Mouse (Mus musculus): ENCODE measurements at regions not wholly inside any gene's neighbourhood (a gene's known extent, or its start where the extent isn't known, plus 50 kb on each side); places are given as distances from the start of the nearest gene placed in this dataset.

DNA sequence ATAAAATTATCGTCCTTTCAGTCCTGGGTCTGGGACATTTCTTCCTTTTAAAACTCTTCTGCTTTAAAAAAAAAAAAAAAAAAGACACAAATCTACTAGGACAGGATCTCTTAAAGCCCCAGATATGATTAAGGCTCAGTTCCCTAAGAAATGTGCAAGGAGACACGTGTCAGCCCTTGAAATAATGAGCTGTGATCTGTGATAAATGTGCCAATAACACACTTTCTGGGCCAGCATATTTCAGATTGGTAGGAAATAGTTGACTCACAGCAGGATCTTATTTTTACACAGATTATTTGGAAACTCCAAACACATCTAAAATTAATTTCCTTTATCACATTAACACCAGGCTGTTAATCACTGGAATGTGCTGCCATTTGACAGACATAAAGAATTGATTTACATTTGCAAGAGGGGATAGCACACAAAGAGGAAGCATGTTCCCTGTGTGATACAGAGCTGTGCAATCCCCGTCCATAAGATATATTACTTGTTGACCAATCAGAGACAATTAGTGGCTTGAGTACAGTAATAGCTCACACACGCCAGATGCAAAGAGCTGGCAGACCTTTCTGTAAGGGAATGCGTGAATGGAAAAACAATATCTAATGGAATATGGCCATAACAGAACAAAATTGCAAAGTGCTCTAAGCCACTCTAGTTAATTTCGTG lies 263.7 kb downstream of the Pax3 start:
- peak; percentile 13 for DNase-seq

- DNase-seq, result peak; percentile 12
Measured at GRCm38 (mm10) chr1:77932226-77932625, 264.7 kb downstream of the Pax3 start.

DNA sequence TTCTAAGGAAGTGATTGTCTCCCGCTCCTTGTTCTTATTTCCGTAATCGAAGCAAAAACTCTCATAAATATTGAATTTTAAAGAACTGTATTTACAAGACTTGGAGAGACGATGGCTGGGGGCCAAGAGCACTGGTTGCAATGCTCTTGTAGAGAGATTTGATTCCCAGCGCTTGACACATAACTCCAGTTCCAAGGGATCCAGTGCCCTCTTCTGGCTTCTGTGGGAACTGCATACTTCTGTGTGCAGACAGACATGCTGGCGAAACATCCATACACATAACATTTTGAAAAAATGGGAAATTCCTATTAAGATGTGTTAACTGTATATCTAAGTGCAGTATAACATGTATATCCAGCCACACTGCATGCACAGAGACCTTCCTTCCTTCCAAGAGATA lies 266.3 kb downstream of the Pax3 start:
- DNase-seq, result no peak

GRCm38 (mm10) chr1:77929552-77929951 lies 267.4 kb downstream of the Pax3 start:
- DNase-seq, result peak; percentile 56

DNA sequence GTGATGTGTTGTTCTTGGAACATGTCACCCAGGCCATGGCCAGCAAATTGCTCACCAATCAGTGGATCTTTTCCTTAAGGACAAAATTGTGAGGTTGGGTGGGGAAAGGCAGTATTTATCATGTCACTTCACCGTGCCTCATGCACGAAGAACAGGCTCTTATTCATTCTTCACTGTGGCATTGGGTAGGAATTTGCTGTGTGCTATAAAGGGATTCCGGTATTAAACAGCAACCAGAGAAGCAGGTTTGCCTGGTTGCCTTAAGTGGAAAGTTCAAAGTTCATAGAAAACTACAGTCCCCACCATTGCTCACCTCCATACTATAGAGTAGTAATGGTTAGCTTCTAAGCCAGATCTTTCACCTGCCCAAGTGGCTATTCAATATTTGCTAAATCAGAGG lies 270.8 kb downstream of the Pax3 start:
- DNase-seq, result peak; percentile 54

DNA sequence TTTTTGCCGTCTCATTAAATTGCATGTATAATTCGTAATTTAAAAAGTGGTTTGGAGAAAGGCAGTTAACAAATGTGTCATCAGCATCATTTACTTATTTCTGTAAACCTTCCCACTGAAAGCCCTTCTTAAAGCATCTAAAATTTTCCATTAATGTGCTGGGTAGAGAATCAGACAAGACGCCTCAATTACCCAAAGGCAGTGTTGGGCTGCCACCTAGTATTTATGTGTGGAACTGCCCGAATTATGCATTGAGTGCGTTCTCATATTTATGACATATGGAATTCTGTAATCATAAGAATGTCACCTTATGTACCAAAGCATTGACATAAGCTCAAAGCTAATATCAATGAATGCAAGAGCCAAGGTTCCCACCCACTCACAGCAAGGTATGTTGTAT lies 300.7 kb downstream of the Pax3 start:
- no peak for DNase-seq

DNA sequence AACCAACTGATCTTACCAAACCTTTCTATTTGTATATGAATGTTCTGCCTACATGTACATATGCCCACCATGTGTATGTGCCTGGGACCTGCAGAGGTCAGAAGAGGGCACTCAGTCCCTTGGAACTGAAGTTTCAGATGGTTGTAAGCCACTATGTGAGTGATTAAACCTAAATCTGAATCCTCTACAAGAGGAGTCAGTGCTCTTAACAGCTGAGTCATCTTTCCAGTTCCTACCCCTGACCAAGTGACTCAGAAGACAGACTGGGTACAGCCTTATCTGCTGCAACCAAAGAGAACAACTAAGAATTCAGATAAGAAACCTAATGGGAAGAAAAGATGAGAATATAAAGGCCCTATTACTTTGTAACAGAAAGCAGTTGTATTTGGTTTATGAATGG lies 317.9 kb downstream of the Pax3 start:
- DNase-seq, result no peak

DNA sequence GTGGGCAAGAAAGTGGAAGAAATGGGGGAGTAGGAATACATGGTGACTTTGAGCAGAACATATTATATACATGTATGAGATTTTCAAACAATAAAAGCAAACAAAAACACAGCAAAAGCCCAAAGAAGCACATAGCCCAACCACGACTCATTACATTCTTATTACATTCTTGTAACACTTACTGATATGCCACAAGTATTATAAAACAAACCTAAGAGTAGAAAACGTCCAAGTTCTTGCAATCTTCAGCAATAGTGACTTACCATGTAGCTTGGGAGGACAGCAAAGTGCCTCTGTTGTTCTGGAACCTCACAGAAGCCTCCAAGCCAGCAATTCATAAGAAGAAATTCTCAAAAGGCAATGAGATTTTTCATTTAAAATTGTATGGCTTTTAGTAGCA lies 326.8 kb downstream of the Pax3 start:
- no peak for DNase-seq

DNA sequence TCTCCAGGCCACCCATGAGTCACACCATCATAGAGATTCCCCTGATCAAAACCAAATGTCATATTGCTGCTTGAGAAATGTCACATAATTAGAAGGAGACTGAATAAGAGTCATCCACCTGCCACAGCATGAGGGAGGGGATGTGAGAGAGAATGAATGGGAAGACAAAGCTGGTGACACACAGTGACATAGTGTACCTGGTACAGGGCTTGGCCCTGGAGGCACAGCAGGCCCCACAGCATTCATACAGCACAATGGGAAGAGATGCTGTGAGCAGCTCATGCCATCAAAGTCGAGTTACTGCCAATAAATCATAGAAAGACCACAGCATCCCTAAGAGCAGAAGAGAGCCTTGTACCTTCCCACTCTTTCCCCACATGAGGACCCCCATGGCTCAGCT lies 327.8 kb downstream of the Pax3 start:
- DNase-seq, result peak; percentile 21

DNA sequence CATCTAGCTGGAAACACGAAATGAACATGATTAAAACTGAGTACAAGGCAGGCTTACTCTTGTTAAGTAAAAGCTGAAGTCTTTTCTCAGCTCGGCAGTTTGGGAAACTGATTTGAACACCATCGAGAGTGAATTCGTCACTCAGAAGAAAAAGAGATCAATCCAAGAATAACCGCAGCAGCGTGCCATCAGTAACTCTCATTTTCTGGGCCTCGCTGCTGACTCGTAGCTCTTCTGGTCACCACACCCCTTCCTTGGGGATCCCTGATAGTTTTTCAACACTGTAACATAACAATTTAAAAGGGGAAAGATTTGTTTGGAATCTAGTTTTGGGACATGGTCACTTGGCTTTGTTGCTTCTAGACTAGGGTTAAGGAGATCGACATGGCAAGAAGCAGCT lies 337.0 kb downstream of the Pax3 start:
- no peak for DNase-seq

- no peak for DNase-seq
Measured at GRCm38 (mm10) chr1:77854366-77854765, 339.5 kb upstream of the Epha4 start.

DNA sequence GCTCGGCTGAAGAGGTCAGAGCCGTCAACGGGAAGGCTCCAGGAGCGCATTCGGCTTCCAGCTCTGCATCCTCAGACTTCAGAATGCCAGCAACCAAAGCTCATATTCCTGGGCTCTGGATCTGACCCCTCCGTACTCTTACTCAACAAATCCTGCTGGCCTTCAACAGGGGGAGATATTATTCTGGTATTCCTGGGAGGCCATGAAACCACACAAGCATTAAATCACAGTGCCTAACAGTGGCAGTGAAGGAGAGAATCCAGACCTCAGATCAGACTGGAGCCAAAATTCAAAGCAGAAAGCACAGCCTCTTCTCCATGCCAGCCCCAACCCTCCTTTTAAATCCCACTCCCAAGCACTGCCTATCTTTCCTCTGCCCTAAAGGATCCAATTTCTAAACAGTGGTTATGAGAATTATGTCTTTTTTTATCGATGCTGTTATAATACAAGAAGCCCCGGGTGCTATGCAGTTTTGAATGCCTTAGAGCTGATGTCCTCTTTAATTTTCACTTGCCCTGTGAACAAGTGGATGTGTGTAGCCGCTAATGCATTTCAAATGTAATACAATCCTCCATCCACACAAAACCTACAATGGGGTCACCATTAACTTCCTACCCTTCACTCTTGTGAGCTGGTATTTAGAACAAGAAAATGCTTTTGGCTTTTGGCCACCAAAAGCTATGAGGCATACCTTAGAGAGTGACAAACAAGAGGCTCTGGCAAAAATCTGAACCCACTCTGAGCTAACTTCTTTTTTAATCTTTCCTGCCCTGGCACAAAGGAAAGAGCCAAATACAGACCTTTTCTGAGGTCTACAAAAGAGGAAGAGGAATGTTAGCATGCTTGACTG lies 333.1 kb upstream of the Epha4 start:
- no peak for DNase-seq

DNA sequence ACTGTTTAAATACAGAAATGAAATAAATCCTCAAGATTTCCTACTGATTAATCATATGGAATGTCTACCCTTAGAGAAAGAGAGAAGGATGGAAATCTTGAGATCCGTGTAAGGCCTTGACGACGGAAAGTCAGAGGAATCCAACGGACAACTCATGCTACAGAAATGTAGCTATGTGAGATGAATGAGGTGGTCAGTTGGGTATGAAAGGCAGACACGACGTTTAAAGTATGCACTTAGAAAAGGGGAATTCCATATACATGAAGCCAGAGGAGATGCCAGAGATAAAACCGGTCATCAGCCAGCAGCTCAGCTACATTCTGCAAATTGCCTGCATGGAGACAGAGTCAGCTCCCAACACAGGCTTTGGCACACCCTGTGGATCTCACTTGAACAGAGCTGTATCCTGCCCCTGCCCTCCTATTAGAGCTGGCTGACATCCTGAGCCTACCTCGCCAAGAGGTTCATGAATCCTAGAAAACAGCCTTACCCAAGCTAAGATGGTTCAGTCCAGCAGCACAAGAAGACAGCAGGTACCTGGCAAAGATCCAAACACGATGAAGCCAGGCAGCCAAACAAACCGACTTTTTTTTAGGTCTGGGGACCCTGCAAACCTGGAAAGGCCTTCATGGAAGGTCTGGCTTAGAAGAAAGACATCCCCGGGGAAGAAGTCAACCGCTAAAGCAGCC lies 331.3 kb upstream of the Epha4 start:
- DNase-seq, result no peak

GRCm38 (mm10) chr1:77840672-77841071 lies 325.8 kb upstream of the Epha4 start:
- DNase-seq, result no peak

DNA sequence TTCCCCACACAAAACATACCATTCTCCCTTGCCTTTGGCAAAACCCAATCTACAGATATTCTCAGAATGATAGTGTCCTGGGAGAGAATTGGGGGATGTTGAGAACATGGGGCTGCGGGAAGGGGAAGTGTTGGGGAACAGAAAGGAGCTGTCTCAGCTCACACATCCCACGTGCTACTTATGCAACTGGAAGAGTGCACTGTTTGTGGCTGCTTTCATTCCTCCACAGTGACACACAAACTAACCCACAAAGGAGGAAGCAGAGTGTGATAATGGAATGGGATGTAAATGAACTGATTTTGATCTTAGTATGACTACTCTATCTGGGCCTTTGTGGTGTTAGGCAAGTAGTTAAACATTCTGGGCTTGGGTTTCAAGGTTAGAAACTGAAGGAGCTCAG lies 317.3 kb upstream of the Epha4 start:
- DNase-seq, result no peak

DNA sequence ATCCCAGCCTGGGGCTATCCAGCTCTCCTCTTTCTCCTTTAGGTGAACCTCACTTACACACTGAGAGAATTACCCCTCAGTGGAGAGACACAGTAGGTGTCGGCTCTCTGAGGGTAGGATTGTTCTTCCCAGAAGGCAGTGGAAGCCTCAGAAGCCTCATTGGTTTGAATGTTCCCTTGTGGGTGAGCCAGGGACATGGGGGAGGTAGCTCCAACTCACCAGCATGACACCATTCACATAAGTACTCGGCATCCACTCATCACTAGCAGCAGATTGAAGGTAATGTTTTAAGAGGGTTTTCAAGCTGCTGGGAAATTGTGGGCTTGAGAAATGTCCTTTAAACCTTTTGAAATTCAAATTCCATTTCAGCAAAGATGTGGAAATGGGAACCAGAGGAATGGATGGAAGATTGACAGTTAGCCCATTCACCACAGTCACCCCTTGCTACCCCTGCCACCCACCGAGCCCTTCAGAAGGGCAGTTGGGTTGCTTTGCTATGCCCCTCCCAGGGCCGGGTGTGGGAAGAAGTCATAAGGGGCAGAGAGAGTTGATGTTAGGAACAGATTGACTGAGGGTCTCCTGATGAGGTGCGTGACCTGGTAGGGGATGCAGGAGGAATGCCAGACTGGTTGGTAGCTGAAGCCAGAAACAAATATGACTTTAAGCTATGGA lies 310.0 kb upstream of the Epha4 start:
- no peak for DNase-seq

DNA sequence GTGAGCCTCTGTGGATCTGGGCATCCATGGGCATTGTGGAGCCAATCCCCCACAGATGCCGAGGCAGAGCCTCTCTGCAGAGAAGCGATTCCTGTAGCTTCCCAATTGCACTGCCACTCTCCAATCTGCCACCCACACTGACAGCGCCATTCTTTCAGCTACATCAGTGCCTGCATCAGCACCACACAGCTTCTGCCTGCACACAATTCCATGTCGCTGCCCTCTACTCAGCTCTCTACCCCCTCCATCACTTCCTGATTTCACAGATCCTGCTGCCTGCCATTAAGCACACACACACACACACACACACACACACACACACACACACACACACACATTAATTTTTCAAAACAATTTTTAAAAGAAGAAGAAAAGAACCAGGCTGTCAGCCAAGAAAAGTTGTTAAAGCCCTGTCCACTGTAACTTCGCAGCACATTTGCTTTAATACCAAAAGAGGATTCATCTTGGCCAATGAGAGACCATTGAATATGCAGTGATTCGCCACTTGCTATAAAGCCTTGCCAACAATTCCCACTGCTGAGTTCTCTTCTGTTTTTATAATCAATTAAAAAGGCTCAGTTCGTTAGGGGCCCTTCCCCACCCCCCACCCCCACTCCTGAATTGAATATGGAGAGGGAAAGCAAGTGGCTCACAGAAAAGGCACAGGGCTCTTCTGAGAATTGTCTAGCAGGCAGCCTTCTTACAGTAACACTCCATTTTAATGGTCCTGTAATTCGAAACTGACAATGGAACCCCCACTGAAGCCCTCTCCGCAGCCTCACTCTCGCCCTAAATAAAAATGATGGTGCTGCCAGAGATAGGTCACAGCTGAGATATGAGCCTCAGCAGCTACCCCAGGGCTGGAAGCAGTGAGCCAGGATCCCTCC lies 309.2 kb upstream of the Epha4 start:
- no peak for DNase-seq

GRCm38 (mm10) chr1:77820101-77820500 lies 305.2 kb upstream of the Epha4 start:
- no peak for DNase-seq

DNA sequence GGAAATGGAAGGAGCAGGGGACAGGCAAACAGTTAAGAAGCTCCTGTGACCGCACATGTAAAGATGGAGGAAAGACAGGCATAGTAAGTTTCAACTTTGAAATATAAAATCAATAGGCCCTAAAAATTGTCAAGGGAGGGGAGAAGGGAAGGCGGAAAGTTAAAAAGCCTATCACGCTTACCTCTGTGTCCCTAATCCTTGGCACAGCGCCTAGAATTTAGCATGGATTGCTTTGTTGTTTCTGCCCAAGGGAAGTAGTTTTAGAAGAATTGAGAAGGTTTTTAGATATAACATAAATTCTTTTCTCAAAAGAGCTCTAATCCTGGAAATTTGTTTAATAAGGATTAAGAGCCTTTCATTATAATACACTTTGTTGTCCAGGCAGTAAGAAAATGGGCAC lies 300.6 kb upstream of the Epha4 start:
- no peak for DNase-seq

GRCm38 (mm10) chr1:77811573-77811972 lies 296.7 kb upstream of the Epha4 start:
- DNase-seq, result no peak

DNA sequence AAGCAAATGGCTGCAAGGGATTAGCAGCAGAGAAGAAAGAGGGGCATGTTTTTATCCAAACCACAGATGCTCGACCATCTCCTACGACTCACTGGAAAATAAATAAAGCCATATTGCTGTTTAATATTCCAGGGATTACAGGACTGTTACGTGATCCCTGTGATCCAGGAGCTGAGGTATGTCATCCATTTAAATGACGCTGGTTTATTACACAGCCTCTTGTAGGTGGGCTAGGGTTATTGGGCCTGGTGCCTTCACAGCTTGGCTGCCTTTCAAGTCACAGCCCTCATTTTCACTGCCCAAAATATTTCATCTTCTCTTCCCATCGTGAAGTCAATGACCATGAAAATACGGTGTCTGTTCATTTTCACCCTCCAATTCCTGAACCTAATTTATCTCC lies 276.1 kb upstream of the Epha4 start:
- no peak for DNase-seq

DNA sequence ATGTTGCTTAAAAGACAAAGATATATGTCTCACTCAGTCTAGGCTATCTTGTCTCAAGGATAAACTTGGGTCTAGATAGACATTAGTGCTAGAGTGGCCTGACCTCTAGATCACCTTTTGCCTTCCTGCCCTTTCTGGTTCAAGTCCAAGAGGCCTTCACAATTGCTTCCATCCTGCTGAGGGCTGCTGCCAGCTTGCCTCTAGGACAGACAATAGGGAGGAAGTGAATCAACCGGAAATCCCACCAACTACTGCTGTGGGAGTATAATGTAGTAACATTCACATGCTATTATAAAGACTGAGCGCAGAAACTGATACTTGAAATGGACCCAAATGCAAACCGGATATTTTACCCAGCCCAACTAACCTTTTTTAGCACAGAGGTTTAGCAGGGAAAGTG lies 239.4 kb upstream of the Epha4 start:
- peak; percentile 95 for DNase-seq

Measured in heart, adult 11 months (tissue).